Mouse (Mus musculus) lung, postnatal 0 days (tissue): ENCODE data around the gene Med27. TPM values are rescaled to one million over a fixed set of nuclear protein-coding genes. Genes with fewer than 3 reads are reported as not detected.

Source experiments
- ATAC-seq: fragments of 200-750 bp; cut with Nextera tagmentation; 2 replicates; pipeline ENCODE4 v1.8.0; 2017; ENCODE audit warnings: moderate library complexity
- DNase-seq: peaks from one replicate; pipeline ENCODE4 v3.0.0-alpha.2; 2016; ENCODE audit warnings: low spot score
- H3K27ac ChIP-seq: fragments of 300-500 bp; sonication (generic); 2 replicates; pipeline ENCODE4 v1.5.1; 2014; ENCODE audit warnings: antibody characterized with exemption, mild to moderate bottlenecking, low read length, mixed read lengths
- H3K27me3 ChIP-seq: fragments of 300-500 bp; sonication (generic); replicated peaks from 2 replicates; pipeline ENCODE4 v1.6.1; 2014; ENCODE audit warnings: low read length, mixed read lengths; ENCODE audit not compliant: insufficient read depth
- H3K36me3 ChIP-seq: fragments of 300-500 bp; sonication (generic); 2 replicates; pipeline ENCODE4 v1.6.1; 2014; ENCODE audit warnings: low read length, mixed read lengths; ENCODE audit not compliant: insufficient read depth
- H3K4me1 ChIP-seq: fragments of 300-500 bp; sonication (generic); 2 replicates; pipeline ENCODE4 v1.6.1; 2014; ENCODE audit warnings: antibody characterized with exemption, low read depth, low read length, mixed read lengths; ENCODE audit not compliant: insufficient read depth
- H3K4me2 ChIP-seq: fragments of 300-500 bp; sonication (generic); replicated peaks from 2 replicates; pipeline ENCODE4 v1.6.1; 2014; ENCODE audit warnings: low read depth, mild to moderate bottlenecking, low read length, moderate library complexity, mixed read lengths
- H3K4me3 ChIP-seq: fragments of 300-500 bp; sonication (generic); 2 replicates; pipeline ENCODE4 v1.5.1; 2014; ENCODE audit warnings: low read depth, low read length
- H3K9ac ChIP-seq: fragments of 300-500 bp; sonication (generic); replicated peaks from 2 replicates; pipeline ENCODE4 v1.6.1; 2014; ENCODE audit warnings: low read depth, mild to moderate bottlenecking
- H3K9me3 ChIP-seq: fragments of 300-500 bp; sonication (generic); 2 replicates; pipeline ENCODE4 v1.6.1; 2016; ENCODE audit warnings: low read length, mixed read lengths
- CTCF ChIP-seq: IDR thresholded peaks from 2 replicates; pipeline ENCODE4 v1.5.1; 2016; ENCODE audit warnings: antibody characterized with exemption, mild to moderate bottlenecking
- EP300 ChIP-seq: IDR thresholded peaks from 2 replicates; pipeline ENCODE4 v1.6.1; 2016; ENCODE audit warnings: antibody characterized with exemption, mild to moderate bottlenecking, control low read depth
- WGBS: fragments of 180-500 bp; shearing (Covaris S2); extraction: QIAGEN DNeasy Blood & Tissue Kit; methylation state at CpG from one replicate; pipeline ENCODE4 v1.1.7; 2014; 5-methylcytosine and 5-hydroxymethylcytosine counted together
- polyA plus RNA-seq: library from polyadenylated mRNA; unstranded; fragments of >200 nt; fragmentation: Nextera tagmentation; extraction: Ambion mirVana; gene quantifications from 2 replicates; pipeline ENCODE4 v1.2.1, GENCODE M21; 2015

Gene Med27
- polyA plus RNA-seq, 1 experiment from 2014 or later, result 37.1 TPM

DNA sequence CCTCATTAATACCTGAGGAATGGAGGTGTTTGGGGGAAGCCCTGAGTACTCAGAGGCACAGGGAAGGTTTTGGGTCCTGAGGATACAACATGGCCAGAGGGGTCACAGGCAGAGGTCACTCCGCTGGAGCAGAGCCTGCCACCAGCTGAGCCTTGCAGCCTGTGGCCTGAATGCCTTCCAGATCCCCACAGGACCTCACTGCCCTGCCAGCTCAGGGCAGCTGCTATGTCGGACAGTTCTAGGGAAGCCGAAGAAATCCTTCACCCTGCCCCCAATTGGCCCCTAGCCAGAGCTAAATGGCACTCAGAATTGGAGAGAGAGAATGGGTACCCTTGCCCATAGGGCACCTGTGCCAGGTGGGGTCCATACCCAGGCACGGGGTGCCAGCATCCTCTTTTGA is 214.8 kb downstream of the Med27 start:
- TF ChIP-seq EP300, result no peak
- TF ChIP-seq CTCF, result no peak
- H3K9me3 ChIP-seq, result no peaks in the 10 kb centered on the region
- no peak for ATAC-seq
- WGBS, result 62% methylated on average over 4 of the region's 4 CpGs
- no peaks in the 10 kb centered on the region for H3K36me3 ChIP-seq
- no peaks in the 10 kb centered on the region for H3K27me3 ChIP-seq
- H3K4me1 ChIP-seq, result no peaks in the 10 kb centered on the region
- DNase-seq, result no peak
- H3K27ac ChIP-seq, result no peak overlapping the region
- H3K4me2 ChIP-seq, result no peak overlapping the region
- H3K9ac ChIP-seq, result no peak overlapping the region
- H3K4me3 ChIP-seq, result no peak overlapping the region

DNA sequence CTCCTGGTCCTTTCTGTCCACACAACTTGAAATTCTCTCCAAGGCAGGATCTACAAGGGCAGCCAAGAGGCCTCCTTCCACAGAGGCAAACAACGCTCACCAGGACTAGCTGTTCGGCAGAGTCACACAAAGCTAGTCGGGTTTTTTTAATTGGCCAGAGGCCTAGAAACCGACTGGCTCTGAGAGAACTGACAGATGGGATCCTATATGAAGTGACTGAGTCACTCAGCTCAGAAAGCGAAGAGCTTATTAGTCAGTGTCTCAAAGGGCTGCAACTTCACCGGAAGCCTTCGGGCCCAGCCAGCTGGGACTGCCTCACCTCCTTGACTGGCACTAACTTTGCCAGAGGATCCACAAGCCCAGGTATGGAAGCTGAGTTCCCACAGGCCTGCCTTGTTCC is 217.4 kb downstream of the Med27 start:
- peak; percentile 15 for DNase-seq

DNA sequence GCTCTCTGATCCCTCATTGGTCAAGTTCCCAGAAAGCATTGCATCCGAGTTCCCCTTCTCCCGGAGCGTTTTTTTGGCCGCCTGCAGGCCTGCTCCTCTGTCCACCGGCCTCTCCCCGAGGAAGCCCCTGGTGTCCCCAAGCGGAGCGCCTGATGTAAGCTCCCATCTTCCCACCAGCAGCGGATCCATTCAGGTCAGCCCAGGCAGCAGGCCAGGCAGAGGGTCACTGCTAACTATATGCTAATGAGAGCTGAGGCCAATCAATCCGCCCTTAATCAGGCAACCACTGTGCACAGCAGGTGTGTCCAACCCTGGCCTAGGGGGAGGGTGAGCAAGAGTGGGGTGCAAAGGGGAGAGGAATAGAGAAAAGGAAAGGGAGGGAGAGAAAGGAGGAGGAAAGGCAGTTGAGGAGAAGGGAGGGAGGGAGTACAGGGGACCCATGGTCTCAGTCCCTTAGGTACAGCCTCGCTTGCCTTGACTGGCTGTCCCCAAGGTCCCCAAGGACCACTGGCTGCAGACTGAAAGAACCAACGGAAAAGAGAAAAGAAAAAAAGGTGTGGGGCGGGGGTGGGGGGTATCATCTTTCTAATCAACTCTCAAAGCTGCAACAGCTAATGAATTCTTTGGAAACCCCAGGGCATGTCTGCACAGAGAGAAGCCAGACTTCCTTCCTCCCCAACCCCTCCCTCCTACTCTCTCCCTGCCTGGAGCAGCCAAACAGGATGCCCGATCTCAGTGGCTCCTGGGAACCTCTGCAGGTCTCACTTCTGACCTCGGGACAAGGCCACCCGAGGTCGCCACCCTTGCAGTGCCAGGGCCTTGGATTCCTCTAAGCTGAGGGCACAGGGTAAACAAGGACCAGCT is 219.2 kb downstream of the Med27 start:
- H3K27ac ChIP-seq, result no peak overlapping the region
- H3K9me3 ChIP-seq, result no peaks in the 10 kb centered on the region
- H3K27me3 ChIP-seq, result no peaks in the 10 kb centered on the region
- no peak overlapping the region for H3K4me3 ChIP-seq
- 20% methylated on average over 17 of the region's 17 CpGs for WGBS
- no peak for ATAC-seq
- no peaks in the 10 kb centered on the region for H3K4me1 ChIP-seq
- no peak for DNase-seq
- TF ChIP-seq EP300 (no peak), CTCF (no peak)
- H3K4me2 ChIP-seq, result no peak overlapping the region
- no peak overlapping the region for H3K9ac ChIP-seq
- H3K36me3 ChIP-seq, result no peaks in the 10 kb centered on the region

More for the DNA sequence above, 217.4 kb downstream of the Med27 start:
- H3K4me3 ChIP-seq, result no peak overlapping the region
- H3K27me3 ChIP-seq, result no peaks in the 10 kb centered on the region
- TF ChIP-seq EP300 (no peak), CTCF (no peak)
- no peak overlapping the region for H3K4me2 ChIP-seq
- no peaks in the 10 kb centered on the region for H3K36me3 ChIP-seq
- H3K9me3 ChIP-seq, result no peaks in the 10 kb centered on the region
- ATAC-seq, result no peak
- no peaks in the 10 kb centered on the region for H3K4me1 ChIP-seq
- H3K9ac ChIP-seq, result no peak overlapping the region
- no peak overlapping the region for H3K27ac ChIP-seq
- WGBS, result 45% methylated on average over 7 of the region's 7 CpGs

DNA sequence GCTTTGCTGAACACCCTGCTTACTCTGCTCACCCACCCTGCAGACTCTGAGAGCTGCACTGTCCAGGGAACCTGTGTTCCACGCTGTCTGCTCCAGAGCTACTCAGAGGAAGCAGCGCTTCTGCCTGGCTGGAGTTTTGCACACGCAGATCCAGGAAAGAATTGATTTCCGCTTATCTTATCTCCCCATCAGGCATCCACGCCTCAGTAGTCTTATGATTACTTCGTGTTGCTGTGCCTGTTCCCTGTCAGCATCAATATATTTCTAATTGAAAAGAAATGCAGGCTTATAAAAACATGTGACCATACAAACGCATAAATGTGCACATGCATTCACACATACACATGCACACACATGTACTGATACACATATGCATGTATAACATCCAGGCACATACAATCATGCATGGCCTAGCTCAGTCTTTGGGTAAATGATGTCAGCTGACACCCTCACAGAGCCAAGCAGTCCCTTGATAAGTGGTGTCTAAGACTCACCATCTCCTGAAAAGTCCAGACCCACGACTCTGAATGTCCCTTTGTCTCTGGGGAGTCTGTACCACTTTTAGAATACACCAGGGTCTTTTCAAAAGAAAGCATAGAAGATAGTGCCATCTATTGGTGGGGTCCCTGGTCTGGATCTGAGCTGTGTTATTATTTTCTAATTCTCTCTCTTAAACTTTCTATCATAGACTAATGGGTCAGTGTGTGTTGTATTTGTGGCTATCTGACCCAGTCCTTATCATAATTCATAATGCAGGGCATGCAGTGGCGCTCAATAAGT is 225.5 kb downstream of the Med27 start:
- Histone ChIP-seq H3K27ac (no peak overlapping the region), H3K4me3 (no peak overlapping the region), H3K36me3 (no peaks in the 10 kb centered on the region), H3K9ac (no peak overlapping the region), H3K9me3 (no peaks in the 10 kb centered on the region), H3K4me2 (no peak overlapping the region), H3K4me1 (no peaks in the 10 kb centered on the region), H3K27me3 (no peaks in the 10 kb centered on the region)
- DNase-seq (no peak), ATAC-seq (no peak)
- no peak for TF ChIP-seq CTCF
- no peak for TF ChIP-seq EP300
- 51% methylated on average over 9 of the region's 9 CpGs for WGBS

DNA sequence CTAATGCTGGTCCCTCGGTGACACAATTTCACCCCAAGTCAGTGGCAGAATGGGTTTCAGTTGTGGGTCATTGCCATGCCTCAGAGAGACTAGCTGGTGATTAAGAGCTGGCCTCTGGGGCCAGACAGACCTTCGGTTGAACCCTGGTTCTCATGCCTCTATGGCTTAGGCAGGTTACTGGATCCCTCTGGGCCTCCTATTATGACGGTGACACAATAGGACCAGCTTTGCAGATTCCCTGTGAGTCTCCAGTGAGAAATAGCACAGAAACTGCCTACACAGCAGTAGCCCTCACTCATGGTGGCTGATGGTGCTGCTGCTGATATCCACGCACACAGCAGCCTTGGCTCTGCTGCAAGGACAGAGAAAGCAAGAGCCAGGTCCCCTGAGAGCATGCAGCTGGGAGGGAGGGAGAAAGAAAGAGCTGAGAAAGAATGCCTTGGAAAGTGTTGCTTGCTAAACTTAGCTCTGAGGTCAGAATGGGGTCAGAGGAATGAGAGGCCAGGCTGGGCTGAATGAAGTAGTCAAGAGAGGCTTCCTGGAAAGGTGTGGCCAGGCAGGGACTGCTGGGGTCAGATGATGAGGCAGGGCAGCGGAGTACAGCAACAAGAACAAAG is 226.3 kb downstream of the Med27 start:
- Histone ChIP-seq H3K4me3 (no peak overlapping the region), H3K9me3 (no peaks in the 10 kb centered on the region), H3K36me3 (no peaks in the 10 kb centered on the region), H3K27ac (no peak overlapping the region), H3K9ac (no peak overlapping the region), H3K27me3 (no peaks in the 10 kb centered on the region), H3K4me1 (no peaks in the 10 kb centered on the region), H3K4me2 (no peak overlapping the region)
- ATAC-seq (no peak), DNase-seq (no peak)
- no peak for TF ChIP-seq EP300
- no peak for TF ChIP-seq CTCF
- 72% methylated on average over 5 of the region's 5 CpGs for WGBS

DNA sequence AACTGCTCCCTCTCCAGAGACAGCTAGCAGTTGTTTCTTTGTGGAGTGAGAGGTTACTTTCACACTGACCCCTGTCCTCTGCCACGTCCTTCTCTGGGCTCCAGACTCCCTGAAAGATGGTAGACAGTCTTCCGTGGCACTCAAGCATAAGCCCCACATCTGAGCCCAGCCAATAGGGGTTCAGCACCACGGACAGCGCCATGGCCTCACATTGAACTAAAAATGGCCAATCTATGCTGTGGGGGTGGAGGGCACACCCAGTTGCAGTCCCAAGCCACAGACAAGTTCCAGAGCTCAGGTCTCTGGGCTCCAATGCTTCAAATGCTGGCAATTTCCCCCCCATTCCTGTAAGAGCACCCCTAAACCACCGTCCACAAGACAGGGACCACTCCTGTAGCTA is 227.0 kb downstream of the Med27 start:
- H3K9ac ChIP-seq, result no peak overlapping the region
- no peak overlapping the region for H3K4me2 ChIP-seq
- DNase-seq, result peak; percentile 73
- 5% methylated on average over 5 of the region's 5 CpGs for WGBS
- no peaks in the 10 kb centered on the region for H3K36me3 ChIP-seq
- no peak overlapping the region for H3K27ac ChIP-seq
- no peak overlapping the region for H3K4me3 ChIP-seq
- H3K4me1 ChIP-seq, result no peaks in the 10 kb centered on the region
- H3K9me3 ChIP-seq, result no peaks in the 10 kb centered on the region
- TF ChIP-seq CTCF, result no peak
- TF ChIP-seq EP300, result no peak
- peak; percentile 48 for ATAC-seq
- no peaks in the 10 kb centered on the region for H3K27me3 ChIP-seq
